Comparison of ENCODE assay signal across 8 mouse cellular contexts in the genomic region with DNA sequence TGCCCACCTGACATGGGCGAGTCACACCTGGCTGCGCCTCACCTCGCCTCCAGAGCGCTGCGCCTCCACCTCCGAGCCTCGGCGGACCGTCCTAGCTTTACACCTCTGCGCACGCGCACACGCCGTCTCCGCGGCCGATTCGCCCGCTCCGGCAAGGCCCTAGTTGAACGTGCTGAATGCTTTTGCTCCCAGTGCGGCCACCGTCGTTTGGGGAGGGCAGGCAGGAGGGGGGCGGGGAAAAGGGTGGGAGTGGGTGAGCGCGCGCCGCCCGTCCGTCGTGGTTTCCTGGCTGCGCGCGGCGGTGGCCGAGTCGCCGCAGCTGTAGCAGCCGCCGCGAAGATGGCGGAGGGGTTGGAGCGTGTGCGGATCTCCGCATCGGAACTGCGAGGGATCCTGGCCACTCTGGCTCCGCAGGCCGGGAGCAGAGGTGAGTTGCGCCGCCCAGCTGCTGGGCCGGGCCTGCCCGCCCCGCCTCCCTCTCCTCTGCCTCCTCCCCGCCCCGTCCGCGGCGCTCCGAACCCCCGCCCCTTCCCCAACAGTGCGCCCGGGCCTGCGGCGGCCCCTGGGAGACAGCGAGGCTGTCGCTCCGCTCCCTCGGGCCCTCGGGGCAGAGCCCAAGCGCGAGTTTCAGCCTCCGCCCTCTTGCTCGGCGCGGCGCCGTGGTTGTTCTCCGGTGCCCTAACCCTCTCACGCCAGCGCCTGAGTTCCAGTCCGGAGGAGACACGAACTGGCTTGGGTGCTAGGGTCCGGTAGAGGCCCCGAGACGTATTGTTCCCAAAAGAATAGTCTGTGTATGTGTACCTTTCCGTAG. TPM values are rescaled to one million over a fixed set of nuclear protein-coding genes. Genes with fewer than 3 reads are reported as not detected.
DNase-seq lines count a peak whose midpoint lies in the region; ATAC-seq and TF ChIP-seq lines count a peak whose summit lies in the region.

A gene (plus strand): TSS at position 247 of the 811 bp plus-strand sequence.
A gene (minus strand): TSS at position 372 of the 811 bp plus-strand sequence.

- H3K4me2 ChIP-seq in heart, embryonic 11.5 days: peak within 1 kb of the TSS; percentile 80
- peak within 1 kb of the TSS; percentile 72 for H3K4me2 ChIP-seq in kidney, embryonic 16.5 days (replicated peaks; ENCODE audit: low read depth, low read length)
- H3K4me2 ChIP-seq in myocyte (ENCODE audit: low read depth): peak within 1 kb of the TSS; percentile 98

- DNase-seq in brain, embryonic 14.5 days (ENCODE audit: low read depth): peak; percentile 99
- peak; percentile 85 for DNase-seq in liver, adult 2 months (ENCODE audit: extremely low read depth, low read depth, low spot score)
- peak; percentile 98 for DNase-seq in splenic B cell, adult 2 months (ENCODE audit: low read depth, low spot score)

- TF ChIP-seq CTCF in C2C12 (IDR thresholded peaks at IDR 0.05; ENCODE audit: control insufficient read depth, insufficient read depth, insufficient read length): no peak
- TF ChIP-seq CTCF in brain, embryonic 14.5 days (IDR thresholded peaks at IDR 0.05; ENCODE audit: borderline replicate concordance, extremely low read depth, insufficient read depth, insufficient read length): no peak
- TF ChIP-seq CTCF in liver, adult 2 months (IDR thresholded peaks at IDR 0.05; ENCODE audit: low read depth, low read length): peak; percentile 13; the same call in 1 of the 2 replicates

- peaks cover 77% of the 10 kb centered on the region for H3K79me2 ChIP-seq in C2C12 (ENCODE audit: control insufficient read depth, insufficient read depth)
- peaks cover 13% of the 10 kb centered on the region; the same call in 1 of the 2 replicates for H3K79me2 ChIP-seq in liver, adult 2 months (ENCODE audit: control insufficient read depth, insufficient read depth, low read length)
- peaks cover 48% of the 10 kb centered on the region for H3K79me2 ChIP-seq in myocyte (ENCODE audit: control insufficient read depth, insufficient read depth)

- peaks cover 37% of the 10 kb centered on the region for H3K79me3 ChIP-seq in C2C12 (ENCODE audit: low read depth)

- peak within 1 kb of the TSS; percentile 82 for H3K9ac ChIP-seq in heart, embryonic 11.5 days (ENCODE audit: low read depth, low read length)
- peak within 1 kb of the TSS; percentile 96 for H3K9ac ChIP-seq in kidney, embryonic 16.5 days (replicated peaks; ENCODE audit: low read length)
- peak within 1 kb of the TSS; percentile 89 for H3K9ac ChIP-seq in liver, adult 2 months (ENCODE audit: low read depth, low read length)

- H3K27me3 ChIP-seq in C2C12 (ENCODE audit: control insufficient read depth, insufficient read depth, insufficient read length) (no peaks in the 10 kb centered on the region), myocyte (ENCODE audit: control insufficient read depth, insufficient read depth, insufficient read length) (no peaks in the 10 kb centered on the region)
- H3K27me3 ChIP-seq in erythroblast, embryonic 14.5 days (ENCODE audit: control insufficient read depth): no peaks in the 10 kb centered on the region
- no peaks in the 10 kb centered on the region for H3K27me3 ChIP-seq in heart, embryonic 11.5 days (ENCODE audit: control insufficient read depth, insufficient read depth, low read length)
- no peaks in the 10 kb centered on the region for H3K27me3 ChIP-seq in kidney, embryonic 16.5 days (ENCODE audit: insufficient read depth, low read length)
- H3K27me3 ChIP-seq in liver, adult 2 months (ENCODE audit: control insufficient read depth, insufficient read depth, low read length): no peaks in the 10 kb centered on the region
- H3K27me3 ChIP-seq in splenic B cell, adult 2 months (ENCODE audit: control insufficient read depth, insufficient read depth, low read length, poor library complexity, severe bottlenecking): no peaks in the 10 kb centered on the region

- H3K36me3 ChIP-seq in C2C12 (ENCODE audit: control insufficient read depth, insufficient read depth) (peaks cover 13% of the 10 kb centered on the region), myocyte (ENCODE audit: control insufficient read depth, insufficient read depth) (no peaks in the 10 kb centered on the region)
- peaks cover 18% of the 10 kb centered on the region for H3K36me3 ChIP-seq in erythroblast, embryonic 14.5 days (ENCODE audit: control insufficient read depth)
- peaks cover 5% of the 10 kb centered on the region for H3K36me3 ChIP-seq in heart, embryonic 11.5 days (ENCODE audit: control insufficient read depth, insufficient read depth, low read length)
- peaks cover 10% of the 10 kb centered on the region for H3K36me3 ChIP-seq in kidney, embryonic 16.5 days (ENCODE audit: insufficient read depth, low read length)
- peaks cover 5% of the 10 kb centered on the region for H3K36me3 ChIP-seq in liver, adult 2 months (ENCODE audit: control insufficient read depth, insufficient read depth, low read length)
- no peaks in the 10 kb centered on the region; the same call in 1 of the 2 replicates for H3K36me3 ChIP-seq in splenic B cell, adult 2 months (ENCODE audit: control insufficient read depth, insufficient read depth, low read length, poor library complexity, severe bottlenecking)

- peaks cover 40% of the 10 kb centered on the region for H3K4me1 ChIP-seq in erythroblast, embryonic 14.5 days (ENCODE audit: control insufficient read depth)
- peaks cover 15% of the 10 kb centered on the region for H3K4me1 ChIP-seq in heart, embryonic 11.5 days (ENCODE audit: control insufficient read depth, insufficient read depth, low read length)
- H3K4me1 ChIP-seq in kidney, embryonic 16.5 days (ENCODE audit: insufficient read depth, low read length): peaks cover 27% of the 10 kb centered on the region
- peaks cover 4% of the 10 kb centered on the region; the same call in 1 of the 2 replicates for H3K4me1 ChIP-seq in liver, adult 2 months (ENCODE audit: control insufficient read depth, insufficient read depth, low read length)

- no peaks in the 10 kb centered on the region for H3K9me3 ChIP-seq in erythroblast, embryonic 14.5 days (ENCODE audit: control insufficient read depth, low read length)
- no peaks in the 10 kb centered on the region for H3K9me3 ChIP-seq in heart, embryonic 11.5 days (replicated peaks; ENCODE audit: control insufficient read depth, low read length)
- H3K9me3 ChIP-seq in kidney, embryonic 16.5 days (ENCODE audit: low read length): no peaks in the 10 kb centered on the region

- H3K27ac ChIP-seq in heart, embryonic 11.5 days (ENCODE audit: low read depth, low read length): peak within 1 kb of the TSS; percentile 98
- H3K27ac ChIP-seq in kidney, embryonic 16.5 days (ENCODE audit: low read length): peak within 1 kb of the TSS; percentile 99
- peak within 1 kb of the TSS; percentile 96 for H3K27ac ChIP-seq in liver, adult 2 months (replicated peaks; ENCODE audit: insufficient read depth, low read depth, low read length)

- peak; percentile 93 for ATAC-seq in heart, embryonic 11.5 days (replicated peaks; ENCODE audit: insufficient number of reproducible peaks, low FRiP score, low TSS enrichment)
- peak; percentile 97 for ATAC-seq in kidney, embryonic 16.5 days (ENCODE audit: low FRiP score, low TSS enrichment)

- peak; percentile 78 for TF ChIP-seq POLR2A in brain, embryonic 14.5 days (IDR thresholded peaks at IDR 0.05; ENCODE audit: borderline replicate concordance, extremely low read depth, insufficient read depth, insufficient read length, poor library complexity, severe bottlenecking)
- TF ChIP-seq POLR2A in liver, adult 2 months (IDR thresholded peaks at IDR 0.05; ENCODE audit: extremely low read depth, insufficient read depth, low read length): peak; percentile 91
- peak; percentile 88 for TF ChIP-seq POLR2A in myocyte (IDR thresholded peaks at IDR 0.05; ENCODE audit: insufficient read length, low read depth)

- peak within 1 kb of the TSS; percentile 92 for H3K4me3 ChIP-seq in C2C12 (ENCODE audit: insufficient read depth, poor library complexity, severe bottlenecking)
- H3K4me3 ChIP-seq in erythroblast, embryonic 14.5 days (replicated peaks): peak within 1 kb of the TSS; percentile 97
- H3K4me3 ChIP-seq in heart, embryonic 11.5 days (ENCODE audit: low read depth, low read length): peak within 1 kb of the TSS; percentile 73
- H3K4me3 ChIP-seq in kidney, embryonic 16.5 days (ENCODE audit: low read length): peak within 1 kb of the TSS; percentile 97
- H3K4me3 ChIP-seq in liver, adult 2 months (ENCODE audit: insufficient read depth, low read depth, low read length): peak within 1 kb of the TSS; percentile 67
- peak within 1 kb of the TSS; percentile 82 for H3K4me3 ChIP-seq in myocyte

- H3ac ChIP-seq in C2C12 (ENCODE audit: control insufficient read depth, insufficient read length, low read depth) (peak within 1 kb of the TSS; percentile 96), myocyte (ENCODE audit: control insufficient read depth, insufficient read length) (peak within 1 kb of the TSS; percentile 72)

- 0% methylated on average over 64 of the region's 88 CpGs for WGBS in heart, embryonic 11.5 days (ENCODE audit: insufficient replicate concordance)
- under 1% methylated on average over 74 of the region's 88 CpGs for WGBS in kidney, embryonic 16.5 days
- WGBS in liver, adult 2 months: under 1% methylated on average over 84 of the region's 88 CpGs

TF ChIP-seq in C2C12, 6 proteins besides CTCF, POLR2A, EP300 and RAD21:
- TF ChIP-seq MYOG (IDR thresholded peaks at IDR 0.05; ENCODE audit: control insufficient read depth, extremely low read depth, insufficient read length) (no peak), MAX (IDR thresholded peaks at IDR 0.05) (peak; percentile 79)

TF ChIP-seq in myocyte, 11 proteins besides CTCF, POLR2A, EP300 and RAD21 (continues in another document):
- no peak for TF ChIP-seq E2F4 (IDR thresholded peaks at IDR 0.05; ENCODE audit: insufficient read depth)
- TF ChIP-seq CEBPB (IDR thresholded peaks at IDR 0.05; ENCODE audit: insufficient read depth, poor library complexity, severe bottlenecking): no peak
- TF ChIP-seq USF1 (IDR thresholded peaks at IDR 0.05; ENCODE audit: low read depth): no peak

RNA-seq across cellular contexts. Expression of the first gene that starts in this region (rescaled TPM):
- polyA plus RNA-seq in C2C12 (2012; fragmentation: generic; extraction: Trizol) (7.5 TPM), myocyte (2012; fragmentation: generic; extraction: Trizol) (14.7 TPM)
- 35.0 and 39.3 TPM in 2 replicates for polyA plus RNA-seq in brain, embryonic 14.5 days (2012; rRNA removed)
- polyA plus RNA-seq in erythroblast, embryonic 14.5 days (2012): 2.3 and 3.1 TPM in 2 replicates
- 10.4 and 11.3 TPM in 2 replicates for polyA plus RNA-seq in heart, embryonic 11.5 days (2014; fragmentation: Nextera tagmentation; extraction: Ambion mirVana)
- 17.9 and 20.5 TPM in 2 replicates for polyA plus RNA-seq in kidney, embryonic 16.5 days (2015; fragmentation: Nextera tagmentation; extraction: Ambion mirVana)
- 12.8 and 17.2 TPM in 2 replicates for total RNA-seq in liver, adult 2 months (2014; rRNA removed)
- 16.6 and 16.8 TPM in 2 replicates for polyA plus RNA-seq in liver, adult 2 months (2012; rRNA removed)

RNA-seq across cellular contexts. Expression of the second gene that starts in this region (rescaled TPM):
- polyA plus RNA-seq in C2C12 (2012; fragmentation: generic; extraction: Trizol): 2.9 TPM
- 23.3 and 33.0 TPM in 2 replicates for polyA plus RNA-seq in brain, embryonic 14.5 days (2012; rRNA removed)
- 0.08 and 0.14 TPM in 2 replicates for polyA plus RNA-seq in erythroblast, embryonic 14.5 days (2012)
- polyA plus RNA-seq in heart, embryonic 11.5 days (2014; fragmentation: Nextera tagmentation; extraction: Ambion mirVana): 19.2 and 25.0 TPM in 2 replicates
- polyA plus RNA-seq in kidney, embryonic 16.5 days (2015; fragmentation: Nextera tagmentation; extraction: Ambion mirVana): 24.5 and 25.1 TPM in 2 replicates
- total RNA-seq in liver, adult 2 months (2014; rRNA removed): 31.9 and 39.3 TPM in 2 replicates
- 24.2 and 35.3 TPM in 2 replicates for polyA plus RNA-seq in liver, adult 2 months (2012; rRNA removed)
- 10.5 TPM for polyA plus RNA-seq in myocyte (2012; fragmentation: generic; extraction: Trizol)

Comparison
In these comparisons a context has a peak if more than half of its experiments do, and no peak if none do; other contexts are left out.
1. Peak in every context shown above with its lines: DNase-seq, ATAC-seq, H3K4me3 ChIP-seq and H3K27ac ChIP-seq.